Mouse (Mus musculus) cerebellum, postnatal 25 days (tissue): ENCODE measurements at regions not wholly inside any gene's neighbourhood (a gene's known extent, or its start where the extent isn't known, plus 50 kb on each side); places are given as distances from the start of the nearest gene placed in this dataset.

Source experiments
- DNase-seq, 2 experiments: peaks; one replicate each; pipeline ENCODE4 v3.0.0; 2021; ENCODE audit warnings: mixed read lengths in 2 of 2

GRCm38 (mm10) chr13:3708896-3709631 lies 75.2 kb downstream of the Asb13 start:
- no peak for DNase-seq
